Mouse (Mus musculus): Measurements from ENCODE around the gene Slc24a2. TPM values are rescaled to one million over a fixed set of nuclear protein-coding genes. Genes with fewer than 3 reads are reported as not detected.

The Slc24a2 gene
- total RNA-seq (2021), result under 1 TPM; 0.20 to 0.29 TPM
- long read RNA-seq, experiment 1, result 0 reads
- long read RNA-seq, experiment 2, result 0 reads

- DNase-seq, result peak; percentile 6
Measured at GRCm38 (mm10) chr4:87229960-87230551, at the start of gene Slc24a2. Gene Slc24a2, minus strand, starts transcription at chr4:87230477.

- no peak for DNase-seq
Measured at GRCm38 (mm10) chr4:87274825-87275224, 44.5 kb upstream of the Slc24a2 start.

GRCm38 (mm10) chr4:87274276-87274675 lies 44.0 kb upstream of the Slc24a2 start:
- DNase-seq, result no peak

- DNase-seq, result no peak
Measured at GRCm38 (mm10) chr4:87273476-87273875, 43.2 kb upstream of the Slc24a2 start.

GRCm38 (mm10) chr4:87229224-87229959 lies 885 bp downstream of the Slc24a2 start:
- no peak for DNase-seq

GRCm38 (mm10) chr4:87221586-87221985 lies 8.7 kb downstream of the Slc24a2 start:
- no peak for DNase-seq

GRCm38 (mm10) chr4:87218196-87218595 lies 12.1 kb downstream of the Slc24a2 start:
- no peak for DNase-seq

- no peak for DNase-seq
Measured at GRCm38 (mm10) chr4:87211344-87211978, 18.8 kb downstream of the Slc24a2 start.

GRCm38 (mm10) chr4:87210533-87210932 lies 19.7 kb downstream of the Slc24a2 start:
- no peak for DNase-seq

GRCm38 (mm10) chr4:87202081-87202480 lies 28.2 kb downstream of the Slc24a2 start:
- no peak for DNase-seq

GRCm38 (mm10) chr4:87201229-87201628 lies 29.0 kb downstream of the Slc24a2 start:
- DNase-seq, result no peak

- no peak for DNase-seq
Measured at GRCm38 (mm10) chr4:87184147-87184930, 45.9 kb downstream of the Slc24a2 start.

- no peak for DNase-seq
Measured at GRCm38 (mm10) chr4:87177116-87177515, 53.2 kb downstream of the Slc24a2 start.

- no peak for DNase-seq
Measured at GRCm38 (mm10) chr4:87163945-87164344, 66.3 kb downstream of the Slc24a2 start.

GRCm38 (mm10) chr4:87158053-87158452 lies 72.2 kb downstream of the Slc24a2 start:
- no peak for DNase-seq

GRCm38 (mm10) chr4:87151990-87152389 lies 78.3 kb downstream of the Slc24a2 start:
- no peak for DNase-seq

GRCm38 (mm10) chr4:87149584-87149983 lies 80.7 kb downstream of the Slc24a2 start:
- no peak for DNase-seq

GRCm38 (mm10) chr4:87141590-87142365 lies 88.5 kb downstream of the Slc24a2 start:
- DNase-seq, result no peak

- DNase-seq, result no peak
Measured at GRCm38 (mm10) chr4:87140901-87141300, 89.4 kb downstream of the Slc24a2 start.

GRCm38 (mm10) chr4:87132525-87132924 lies 97.8 kb downstream of the Slc24a2 start:
- DNase-seq, result no peak

GRCm38 (mm10) chr4:87126756-87127155 lies 103.5 kb downstream of the Slc24a2 start:
- no peak for DNase-seq

GRCm38 (mm10) chr4:87119758-87120157 lies 110.5 kb downstream of the Slc24a2 start:
- DNase-seq, result no peak

Measured in gastrocnemius, postnatal 25 days (tissue).